Mouse (Mus musculus): ENCODE data around the gene Olfr437. TPM values are rescaled to one million over a fixed set of nuclear protein-coding genes. Genes with fewer than 3 reads are reported as not detected.

The Olfr437 gene
- polyA plus RNA-seq, 1 experiment from 2014 or later: not detected

Other genes starting within 250 kb of the Olfr437 start
- gene Olfr446, start 241.9 kb upstream of the Olfr437 start, polyA plus RNA-seq (2016; fragmentation: Nextera tagmentation; extraction: Ambion mirVana): not detected in 2 replicates
- not detected in 2 replicates for gene Olfr444, start 214.2 kb upstream of the Olfr437 start, polyA plus RNA-seq (2016; fragmentation: Nextera tagmentation; extraction: Ambion mirVana)
- not detected in 2 replicates for gene Olfr441, start 56.9 kb upstream of the Olfr437 start, polyA plus RNA-seq (2016; fragmentation: Nextera tagmentation; extraction: Ambion mirVana)
- gene Olfr237-ps1, start 16.7 kb upstream of the Olfr437 start, polyA plus RNA-seq (2016; fragmentation: Nextera tagmentation; extraction: Ambion mirVana): not detected in 2 replicates
- gene Olfr13, start 8.9 kb downstream of the Olfr437 start, polyA plus RNA-seq (2016; fragmentation: Nextera tagmentation; extraction: Ambion mirVana): not detected in 2 replicates
- gene Olfr435, start 33.9 kb downstream of the Olfr437 start, polyA plus RNA-seq (2016; fragmentation: Nextera tagmentation; extraction: Ambion mirVana): not detected in 2 replicates
- not detected in 2 replicates for gene Olfr434, start 49.7 kb downstream of the Olfr437 start, polyA plus RNA-seq (2016; fragmentation: Nextera tagmentation; extraction: Ambion mirVana)
- not detected in 2 replicates for gene Olfr47, start 68.2 kb downstream of the Olfr437 start, polyA plus RNA-seq (2016; fragmentation: Nextera tagmentation; extraction: Ambion mirVana)
- 3.6 and 4.1 TPM in 2 replicates for gene Arhgef5, start 102.3 kb downstream of the Olfr437 start, polyA plus RNA-seq (2016; fragmentation: Nextera tagmentation; extraction: Ambion mirVana)
- gene Nobox, start 146.3 kb downstream of the Olfr437 start, polyA plus RNA-seq (2016; fragmentation: Nextera tagmentation; extraction: Ambion mirVana): not detected in 2 replicates

Measured in forebrain, embryonic 10.5 days (tissue).